Mouse (Mus musculus) embryo, embryonic 10 days (tissue): ENCODE data around the gene Igdcc4.

Source experiments
- DNase-seq: peaks from one replicate; pipeline ENCODE4 v3.0.0-alpha.2; 2015; ENCODE audit warnings: low spot score

The Igdcc4 gene

DNA sequence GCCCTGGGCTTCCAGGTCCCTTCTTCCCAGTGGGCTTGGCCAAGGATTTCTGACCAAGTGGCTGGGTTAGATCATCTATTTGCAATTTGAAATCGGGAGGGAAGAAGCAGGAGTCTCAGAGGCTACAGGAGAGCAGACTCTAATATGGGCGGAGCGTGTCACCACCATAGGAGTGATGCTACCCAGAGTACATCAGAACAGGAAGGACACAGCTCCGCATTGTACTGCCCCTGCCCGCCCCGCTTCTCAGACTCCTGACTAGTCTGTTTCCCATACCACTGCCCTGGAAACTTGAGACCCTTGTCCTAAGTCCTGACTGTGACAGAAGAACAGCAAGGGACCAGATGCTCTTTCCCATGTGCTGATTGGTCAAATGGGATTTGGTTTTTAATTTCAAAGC, 56.3 kb downstream of the Igdcc4 start:
- peak; percentile 78 for DNase-seq

DNA sequence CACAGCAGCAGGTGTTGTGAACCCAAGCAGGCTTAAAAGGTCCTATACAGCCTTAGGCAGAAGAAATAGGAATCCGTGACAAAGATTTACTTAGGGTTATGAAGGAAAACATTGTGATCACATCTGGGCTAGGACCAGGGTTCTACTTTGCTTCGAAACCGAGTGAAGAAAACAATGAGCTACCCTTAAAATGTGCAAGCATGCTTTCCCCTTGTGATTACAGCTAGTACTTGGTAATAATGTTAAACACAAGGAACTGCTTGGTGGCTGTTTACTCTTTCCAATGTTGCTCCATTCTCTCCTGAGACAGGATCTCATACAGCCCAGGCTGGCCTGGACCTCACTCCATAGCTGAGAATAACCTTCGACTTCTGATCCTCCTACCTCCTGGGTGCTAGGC, 59.9 kb downstream of the Igdcc4 start:
- DNase-seq: peak; percentile 23

DNA sequence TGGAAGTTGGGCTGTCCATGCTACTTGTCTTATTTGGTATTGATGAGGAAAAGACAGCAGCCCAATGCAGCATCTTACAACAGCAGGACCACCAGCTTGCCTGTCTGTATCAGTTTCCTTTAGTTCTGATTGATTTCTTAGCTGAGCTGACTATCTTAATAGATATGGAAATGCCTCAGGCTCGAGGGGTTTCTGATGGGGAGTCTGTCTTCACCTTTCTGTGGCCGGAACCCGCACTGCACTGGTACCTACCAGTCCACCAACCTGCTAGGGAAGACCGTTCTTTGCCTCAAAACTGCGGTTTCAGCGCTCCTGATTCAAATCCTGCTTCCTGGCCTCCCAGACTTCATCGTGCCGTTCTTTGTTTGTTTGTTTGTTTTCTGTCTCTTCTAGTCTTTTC, 60.6 kb downstream of the Igdcc4 start:
- peak; percentile 29 for DNase-seq

DNA sequence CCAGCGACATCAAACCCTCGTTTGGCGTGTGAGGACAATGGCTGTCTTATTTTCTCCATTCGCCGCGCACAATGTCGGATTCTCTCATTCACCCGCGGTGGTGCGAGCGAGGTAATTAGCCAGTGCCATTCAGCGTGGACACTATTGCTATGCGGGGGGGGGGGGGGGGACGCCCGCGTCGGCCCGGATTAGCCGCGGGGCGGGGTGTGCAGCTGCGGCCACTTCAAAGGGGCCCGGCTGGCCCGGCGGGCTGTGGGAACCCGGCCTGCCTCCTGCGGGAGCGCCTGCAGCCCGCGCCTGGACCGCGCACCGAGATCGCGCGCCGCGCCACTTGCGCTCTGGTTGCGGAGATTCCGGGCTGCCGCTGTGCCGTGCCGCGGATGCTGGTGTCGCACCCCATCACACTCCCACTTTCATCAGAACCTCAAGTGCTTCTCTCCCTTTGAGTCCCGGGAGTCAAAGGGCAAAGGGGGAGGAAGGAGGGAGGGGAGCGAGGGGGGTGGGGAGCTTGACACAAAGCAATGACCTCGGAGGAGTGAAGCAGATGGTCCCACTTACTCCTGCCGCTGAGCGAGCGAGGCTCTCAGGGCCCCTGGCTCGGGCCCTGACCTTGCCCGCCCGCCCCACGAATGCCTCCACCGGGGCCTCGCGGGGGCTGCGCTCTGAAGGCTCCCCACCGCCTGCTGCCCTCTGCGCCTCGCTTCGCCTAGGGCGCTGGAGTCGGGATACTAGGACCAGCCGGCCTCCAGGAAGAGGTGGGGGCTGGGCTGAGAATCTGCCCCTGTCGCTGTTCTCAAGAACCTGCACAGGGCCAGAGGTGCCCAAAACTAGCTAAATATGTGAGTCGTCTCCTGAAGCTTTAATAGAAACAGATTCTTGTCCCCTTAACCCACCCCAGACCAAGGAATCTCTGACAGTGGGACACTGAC, 61.7 kb downstream of the Igdcc4 start:
- DNase-seq: peak; percentile 92

DNA sequence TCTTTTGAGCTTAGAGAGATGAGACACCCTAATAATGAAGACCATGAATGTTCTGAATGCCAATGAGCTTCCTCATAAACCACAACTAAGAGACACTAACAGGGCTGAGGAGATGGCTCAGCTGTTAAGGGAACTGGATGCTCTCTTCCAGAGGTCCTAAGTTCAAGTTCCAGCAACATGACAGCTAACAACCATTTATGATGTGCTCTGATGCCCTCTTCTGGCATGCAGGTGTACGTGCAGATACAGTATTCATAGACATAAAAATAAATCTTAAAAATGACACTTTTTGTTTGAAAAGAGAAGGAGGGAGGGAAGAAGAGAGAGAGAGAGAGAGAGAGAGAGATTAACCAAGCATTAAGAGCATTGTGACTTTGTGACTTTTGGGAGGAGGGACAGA, 63.6 kb downstream of the Igdcc4 start:
- DNase-seq: peak; percentile 70

DNA sequence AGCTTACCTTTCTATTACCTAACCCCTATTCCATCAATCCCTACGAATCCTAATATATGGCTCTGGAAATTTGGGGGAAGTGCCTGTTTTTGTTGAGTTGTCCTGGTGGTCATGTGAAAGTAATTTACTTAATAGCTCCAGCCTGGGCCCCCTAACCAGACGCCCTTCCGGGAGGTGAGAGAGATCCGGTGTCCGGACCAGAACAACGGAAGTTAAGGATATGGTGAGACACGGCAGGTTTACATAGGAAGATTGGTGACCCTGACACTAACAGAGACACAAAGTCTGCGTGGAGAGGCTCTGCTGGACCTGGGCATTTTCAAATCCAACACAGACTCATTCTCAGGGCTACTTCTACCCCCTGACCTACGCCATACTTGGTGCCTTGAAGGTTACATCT, 65.1 kb downstream of the Igdcc4 start:
- peak; percentile 66 for DNase-seq

DNA sequence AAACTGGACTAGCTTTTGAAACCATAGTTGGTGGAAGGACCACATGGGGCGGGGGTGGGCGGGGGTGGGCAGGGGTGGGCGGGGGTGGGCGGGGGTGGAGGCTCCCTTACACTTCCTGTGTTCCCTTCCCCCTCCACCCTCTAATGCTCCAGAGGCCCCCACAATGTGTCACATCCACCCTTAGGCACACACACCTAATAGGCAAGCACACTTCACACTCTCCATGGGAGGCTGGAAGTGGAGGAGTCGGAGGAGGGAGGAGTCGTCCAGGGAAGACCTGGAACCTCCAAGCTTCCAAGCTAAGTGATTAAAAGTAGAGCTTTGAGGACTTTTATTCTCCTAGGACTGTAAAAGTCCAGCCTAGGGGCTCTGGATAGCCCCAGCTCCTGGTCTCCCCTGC, 67.2 kb downstream of the Igdcc4 start:
- peak; percentile 4 for DNase-seq

DNA sequence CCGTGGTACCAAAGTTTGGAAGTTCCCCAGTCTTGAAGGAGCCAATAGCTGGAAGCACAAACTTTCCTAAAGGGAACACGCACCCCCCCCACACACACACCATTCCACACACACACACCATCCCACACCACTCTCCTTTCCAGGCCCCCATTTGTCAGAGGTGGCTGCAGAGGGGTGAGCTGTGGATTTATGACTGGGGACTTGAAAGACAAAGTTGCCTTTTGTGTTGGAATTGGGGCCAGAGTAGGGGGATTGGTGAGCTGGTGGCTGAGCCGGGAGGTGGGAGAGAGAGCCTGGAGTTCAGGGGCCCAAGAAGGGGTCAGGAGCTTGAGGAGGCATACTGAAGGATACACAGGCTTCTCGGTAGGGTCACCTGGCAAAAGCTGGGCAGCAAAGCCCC, 67.7 kb downstream of the Igdcc4 start:
- DNase-seq: peak; percentile 34

DNA sequence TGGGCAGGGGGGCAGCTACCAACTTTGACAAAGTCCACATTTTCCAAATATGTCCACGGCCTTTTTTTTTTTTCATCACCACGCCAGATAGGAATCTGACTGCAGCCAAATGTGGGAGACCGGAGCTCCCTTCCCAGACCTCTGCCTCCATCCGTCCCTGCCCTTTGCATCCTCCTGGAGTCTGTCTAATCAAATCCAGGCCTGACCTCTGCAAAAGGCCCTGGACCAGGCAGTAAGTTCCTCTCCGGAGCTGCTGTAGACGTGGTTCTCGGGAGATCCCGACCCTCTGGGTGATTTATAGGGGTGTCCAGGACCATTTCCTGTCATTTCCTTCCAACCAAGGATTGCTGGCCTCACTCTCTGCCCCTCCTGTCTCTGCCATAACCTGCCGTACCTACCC, 71.4 kb downstream of the Igdcc4 start:
- peak; percentile 71 for DNase-seq

DNA sequence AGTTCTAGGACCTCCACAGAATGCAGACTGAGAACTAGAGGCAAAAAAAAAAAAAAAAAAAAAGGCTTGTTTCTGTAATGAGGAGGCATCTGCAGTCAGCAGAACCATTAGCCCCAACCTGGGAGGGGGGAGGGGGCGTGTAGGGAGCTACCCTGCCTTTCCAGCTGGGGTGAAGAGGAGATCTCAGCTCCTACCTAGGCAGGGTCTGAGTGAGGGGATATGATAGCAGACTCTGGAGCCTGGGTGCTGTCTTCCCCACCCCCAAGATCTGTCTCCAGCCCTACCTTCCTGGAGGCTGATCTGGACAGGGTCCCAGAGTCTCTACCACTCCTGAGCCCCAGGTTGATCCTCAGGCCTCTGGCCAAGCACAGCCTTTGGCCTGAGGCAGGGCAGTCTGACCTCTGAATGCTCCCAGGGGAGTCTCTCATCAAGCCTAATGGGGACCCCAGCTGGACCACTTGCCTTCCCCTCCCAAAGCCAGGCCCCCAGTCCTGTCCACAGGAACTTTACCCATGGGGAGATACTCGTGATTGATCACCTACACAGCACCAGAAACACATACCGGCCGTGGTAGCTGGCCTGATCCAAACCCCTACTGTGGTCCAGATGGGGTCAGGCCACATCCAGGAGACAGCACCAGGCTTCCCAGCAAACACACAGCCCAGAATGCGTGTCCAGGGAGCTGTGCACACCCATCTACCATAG, 74.1 kb downstream of the Igdcc4 start:
- peak; percentile 62 for DNase-seq

DNA sequence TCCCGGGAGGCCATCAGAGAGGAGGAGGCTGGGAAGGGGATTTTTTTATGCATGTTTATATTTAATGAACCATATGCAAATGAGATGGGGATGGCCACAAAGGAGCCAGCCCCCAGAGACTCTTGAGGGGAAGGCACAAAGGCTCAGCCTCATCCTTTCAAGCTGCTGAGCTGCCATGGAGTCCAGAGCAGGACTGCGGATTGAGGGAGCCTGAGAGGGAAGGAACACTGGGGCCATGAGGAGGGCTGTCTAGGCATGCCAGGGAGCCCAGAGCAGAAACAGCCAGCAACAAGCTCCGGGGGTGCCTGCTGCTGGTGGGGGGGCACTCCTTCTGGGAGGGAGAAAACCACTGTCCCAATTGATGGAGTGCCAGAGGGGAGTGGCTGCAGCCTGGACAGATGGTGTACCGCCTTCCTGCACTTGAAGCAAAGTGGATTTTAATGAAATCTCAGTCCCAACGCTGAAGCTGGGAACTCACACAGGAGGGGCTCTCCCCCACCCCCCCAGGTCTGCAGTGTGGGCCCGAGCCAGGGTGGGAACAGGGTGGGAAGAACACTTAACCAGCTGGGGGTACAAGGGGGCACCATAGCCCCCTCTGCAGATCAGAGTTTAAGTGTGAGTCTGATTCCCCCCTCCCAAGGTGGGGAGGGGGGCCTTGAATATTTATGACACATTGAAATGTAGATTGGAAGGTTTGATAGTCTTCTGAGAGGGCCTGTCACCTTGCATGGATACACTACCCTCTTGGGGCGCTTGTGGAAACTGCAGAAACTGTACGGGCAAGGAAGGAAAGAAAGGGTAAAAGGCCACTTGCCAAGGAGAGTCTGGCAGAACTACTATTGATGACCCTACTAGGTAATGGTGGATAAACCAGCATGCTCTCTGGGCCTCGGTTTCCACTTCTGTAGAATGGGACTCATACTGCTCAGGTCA, 74.9 kb downstream of the Igdcc4 start:
- DNase-seq: peak; percentile 73

DNA sequence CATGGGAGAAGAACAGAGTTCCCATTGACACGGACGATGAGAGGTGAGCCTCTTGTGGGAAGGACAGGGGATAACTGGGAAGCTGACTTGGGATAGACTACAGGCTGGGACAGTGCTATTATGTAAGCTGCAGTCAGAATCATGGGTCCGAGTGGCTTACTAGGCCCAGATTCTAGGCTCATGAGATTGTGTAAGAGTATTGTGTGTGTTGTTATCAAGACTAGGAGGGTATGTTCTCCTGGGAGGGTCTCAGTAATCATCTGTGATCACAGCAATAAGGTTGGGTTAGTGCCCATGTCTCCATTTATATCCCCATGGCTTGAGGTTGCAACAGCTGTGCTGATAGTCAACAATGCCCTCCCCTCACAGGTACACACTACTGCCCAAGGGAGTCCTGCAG, 76.2 kb downstream of the Igdcc4 start:
- no peak for DNase-seq

DNA sequence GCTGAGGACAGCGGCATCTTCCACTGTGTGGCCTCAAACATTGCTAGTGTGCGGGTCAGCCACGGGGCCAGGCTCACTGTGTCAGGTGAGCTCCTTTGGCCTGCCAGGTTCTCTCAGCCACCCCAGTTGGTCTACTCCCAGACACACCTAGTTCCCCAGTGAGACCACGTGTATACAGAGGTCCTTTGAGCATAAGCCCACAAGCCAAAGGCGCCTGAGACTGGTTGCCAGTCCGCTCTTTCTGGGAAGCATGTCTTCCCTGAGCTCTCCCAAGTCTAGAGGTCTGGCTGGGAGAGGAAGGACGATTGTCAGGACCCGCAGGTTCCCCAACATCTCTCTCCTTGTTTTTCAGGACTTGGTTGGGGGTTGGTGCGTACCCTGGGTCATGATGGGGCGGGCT, 76.6 kb downstream of the Igdcc4 start:
- DNase-seq: peak; percentile 21

DNA sequence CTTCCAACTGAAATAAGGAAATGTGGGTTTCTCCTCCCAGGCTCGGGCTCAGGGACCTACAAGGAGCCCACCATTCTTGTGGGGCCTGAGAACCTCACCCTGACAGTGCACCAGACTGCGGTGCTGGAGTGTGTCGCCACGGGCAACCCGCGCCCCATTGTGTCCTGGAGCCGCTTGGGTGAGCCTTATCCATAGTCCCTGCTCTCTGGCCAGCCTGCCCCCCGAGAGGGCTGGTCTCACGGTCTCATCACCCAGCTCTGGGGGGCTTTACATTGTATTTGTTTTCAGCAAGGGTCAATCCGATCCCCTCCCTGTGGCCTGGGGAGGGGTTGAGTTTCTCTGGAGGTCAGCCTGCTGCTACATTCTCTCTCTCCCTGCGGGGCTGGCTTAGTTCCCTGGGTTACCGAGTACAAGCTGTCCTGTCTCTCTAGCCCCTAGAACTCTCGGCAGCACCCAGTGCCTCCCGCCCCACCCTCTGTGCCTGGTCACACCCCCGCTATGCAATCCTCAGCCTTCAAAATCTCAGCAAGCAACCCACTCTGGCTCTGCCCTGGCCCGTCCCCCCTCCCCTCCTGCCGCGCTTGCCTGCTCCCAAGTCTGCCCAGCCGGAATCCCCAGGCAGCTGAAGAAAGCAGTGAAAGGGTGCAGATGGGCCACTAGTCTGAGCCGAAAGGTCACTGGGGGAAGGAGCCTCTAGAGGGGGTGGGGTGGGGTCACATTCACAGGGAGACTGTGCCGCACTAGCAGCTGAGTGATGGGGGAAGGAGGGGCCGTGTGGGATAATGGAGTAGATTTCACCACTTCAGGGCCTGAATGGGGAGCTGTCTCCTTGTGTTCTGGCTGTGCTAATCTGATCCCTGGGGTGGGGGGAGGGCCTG, 77.3 kb downstream of the Igdcc4 start:
- peak; percentile 91 for DNase-seq

DNA sequence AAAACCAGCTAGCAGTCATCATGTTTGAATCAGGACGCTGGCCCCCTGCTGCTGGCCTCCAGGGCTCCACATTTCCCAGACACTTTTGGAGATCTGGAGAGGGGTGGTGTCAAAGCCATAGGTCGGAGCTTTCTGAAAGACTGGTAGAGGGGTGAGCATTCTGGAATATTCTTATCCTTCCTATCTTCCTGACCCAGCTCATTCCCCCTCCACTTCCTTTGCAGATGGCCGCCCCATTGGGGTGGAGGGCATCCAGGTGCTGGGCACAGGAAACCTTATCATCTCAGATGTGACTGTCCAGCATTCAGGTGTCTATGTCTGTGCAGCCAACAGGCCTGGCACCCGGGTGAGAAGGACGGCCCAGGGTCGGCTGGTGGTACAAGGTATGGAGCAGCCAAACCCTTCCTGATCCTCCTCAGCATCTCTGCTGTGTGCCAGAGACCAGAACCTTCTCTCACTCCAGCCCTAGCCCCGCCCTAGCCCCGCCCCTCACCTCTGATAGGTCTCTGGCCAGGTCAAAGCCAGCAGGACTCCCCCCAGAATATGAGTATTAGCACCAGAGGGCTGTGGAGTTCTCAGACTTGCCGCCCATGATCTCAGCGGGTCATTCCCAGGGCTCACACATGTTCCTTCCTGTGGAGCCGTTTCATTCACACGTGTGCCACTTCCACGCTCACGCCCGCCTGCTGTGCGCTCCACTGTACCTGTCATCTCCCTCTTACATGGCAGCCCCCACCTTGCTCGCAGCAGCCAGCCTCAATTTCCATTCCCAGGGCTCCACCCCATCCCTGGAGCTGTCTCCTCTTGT, 78.7 kb downstream of the Igdcc4 start:
- DNase-seq: peak; percentile 45
